Mouse (Mus musculus) bone marrow macrophage, adult 2 months (primary cell): ENCODE data around the gene Drg1.
"Not testable (repeated sequence)": the region's sequence is repeated elsewhere in the genome, so short reads cannot be mapped to it uniquely, and the experiment has no call there.

Experiments
- CTCF ChIP-seq: IDR thresholded peaks from 2 replicates; pipeline ENCODE4 v1.5.1; 2012; ENCODE audit warnings: low read depth, mild to moderate bottlenecking, low read length, moderate library complexity
- POLR2A ChIP-seq: IDR thresholded peaks from 2 replicates; pipeline ENCODE4 v1.6.1; 2012; ENCODE audit warnings: mild to moderate bottlenecking, low read depth, low read length, borderline replicate concordance

DNA sequence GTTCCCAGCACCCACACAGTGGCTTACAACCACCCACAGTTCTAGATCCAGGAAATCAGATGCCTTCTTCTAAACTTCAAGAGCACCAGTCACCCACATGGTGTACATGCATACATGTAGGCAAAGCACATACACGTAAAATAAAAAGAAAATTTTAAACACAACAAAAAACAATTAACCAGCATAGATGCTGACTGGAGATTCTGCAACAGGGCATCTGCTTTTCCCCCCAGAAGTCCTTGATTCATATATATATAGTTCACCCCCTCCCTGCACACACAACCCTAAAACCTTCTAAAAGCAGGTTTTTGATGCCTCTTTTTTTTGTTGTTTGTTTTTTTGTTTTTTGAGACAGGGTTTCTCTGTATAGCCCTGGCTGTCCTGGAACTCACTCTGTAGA lies 83.5 kb downstream of the Drg1 start:
- not testable (repeated sequence) for TF ChIP-seq CTCF, POLR2A
